Mouse (Mus musculus) embryonic facial prominence, embryonic 11.5 days (tissue): Measurements from ENCODE around the gene Lrrc49. TPM values are rescaled to one million over a fixed set of nuclear protein-coding genes. Genes with fewer than 3 reads are reported as not detected.

Experiments used
- ATAC-seq: fragments of 200-750 bp; cut with Nextera tagmentation; replicated peaks from 2 replicates; pipeline ENCODE4 v1.8.0; 2017; ENCODE audit warnings: low read depth; ENCODE audit not compliant: insufficient number of reproducible peaks, low FRiP score, low TSS enrichment
- DNase-seq: peaks from one replicate; pipeline ENCODE4 v3.0.0-alpha.2; 2015; ENCODE audit warnings: low spot score
- H3K27ac ChIP-seq: fragments of 300-500 bp; sonication (generic); replicated peaks from 2 replicates; pipeline ENCODE4 v1.5.1; 2014; ENCODE audit warnings: mild to moderate bottlenecking, low read depth, low read length, control low read depth
- H3K27me3 ChIP-seq: fragments of 300-500 bp; sonication (generic); 2 replicates; pipeline ENCODE4 v1.6.1; 2014; ENCODE audit warnings: mild to moderate bottlenecking, low read length, moderate library complexity, mixed read lengths; ENCODE audit not compliant: control insufficient read depth, insufficient read depth
- H3K36me3 ChIP-seq: fragments of 300-500 bp; sonication (generic); replicated peaks from 2 replicates; pipeline ENCODE4 v1.6.1; 2014; ENCODE audit warnings: low read depth, mild to moderate bottlenecking, low read length, moderate library complexity, mixed read lengths; ENCODE audit not compliant: control insufficient read depth, insufficient read depth
- H3K4me1 ChIP-seq: fragments of 300-500 bp; sonication (generic); 2 replicates; pipeline ENCODE4 v1.6.1; 2014; ENCODE audit warnings: low read length, mixed read lengths; ENCODE audit not compliant: control insufficient read depth, insufficient read depth
- H3K4me2 ChIP-seq: fragments of 300-500 bp; sonication (generic); 2 replicates; pipeline ENCODE4 v1.6.1; 2014; ENCODE audit warnings: low read depth, mild to moderate bottlenecking, control low read depth, low read length, moderate library complexity
- H3K4me3 ChIP-seq: fragments of 300-500 bp; sonication (generic); 2 replicates; pipeline ENCODE4 v1.5.1; 2014; ENCODE audit warnings: low read depth, low read length, control low read depth
- H3K9ac ChIP-seq: fragments of 300-500 bp; sonication (generic); replicated peaks from 2 replicates; pipeline ENCODE4 v1.6.1; 2014; ENCODE audit warnings: mild to moderate bottlenecking, control low read depth, low read length
- H3K9me3 ChIP-seq: fragments of 300-500 bp; sonication (generic); replicated peaks from 2 replicates; pipeline ENCODE4 v1.6.1; 2016; ENCODE audit warnings: mild to moderate bottlenecking, low read length, inconsistent platforms, mixed read lengths; ENCODE audit not compliant: control insufficient read depth
- WGBS: fragments of 180-500 bp; shearing (Covaris S2); extraction: QIAGEN DNeasy Blood & Tissue Kit; methylation state at CpG from one replicate; pipeline ENCODE4 v1.1.7; 2014; 5-methylcytosine and 5-hydroxymethylcytosine counted together
- polyA plus RNA-seq: library from polyadenylated mRNA; unstranded; fragments of >200 nt; fragmentation: Nextera tagmentation; extraction: Ambion mirVana; gene quantifications from 2 replicates; pipeline ENCODE4 v1.2.1, GENCODE M21; 2014

Lrrc49 gene
- polyA plus RNA-seq, 1 experiment from 2014 or later = 38.7 TPM

DNA sequence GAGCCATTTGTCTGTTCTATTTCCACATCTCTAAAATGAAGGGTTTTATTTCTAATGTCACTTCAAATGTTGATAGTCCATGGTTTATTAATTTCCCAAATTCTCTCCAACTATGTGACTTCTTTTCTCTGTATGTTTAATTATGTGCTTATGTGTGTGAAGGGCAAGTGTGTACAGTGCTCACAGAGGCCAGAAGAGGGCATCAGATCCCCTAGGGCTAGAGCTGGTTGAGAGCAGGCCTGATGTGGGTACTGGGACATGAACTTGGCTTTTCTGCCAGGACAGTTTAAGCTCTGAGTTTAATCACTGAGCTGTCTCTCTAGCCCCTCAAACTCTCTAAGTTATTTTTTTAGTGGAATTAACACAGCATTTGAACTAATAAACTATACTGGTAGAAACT lies 13.2 kb downstream of the Lrrc49 start:
- no peak for DNase-seq
- H3K27ac ChIP-seq = no peak overlapping the region
- no peaks in the 10 kb centered on the region for H3K36me3 ChIP-seq
- H3K9me3 ChIP-seq = no peaks in the 10 kb centered on the region
- no peak overlapping the region for H3K4me2 ChIP-seq
- H3K27me3 ChIP-seq = no peaks in the 10 kb centered on the region
- no peak overlapping the region for H3K4me3 ChIP-seq
- H3K9ac ChIP-seq = no peak overlapping the region
- no peak for ATAC-seq
- no peaks in the 10 kb centered on the region for H3K4me1 ChIP-seq

- H3K4me1 ChIP-seq = no peaks in the 10 kb centered on the region
- no peak overlapping the region for H3K27ac ChIP-seq
- DNase-seq (no peak), ATAC-seq (no peak)
- H3K9ac ChIP-seq = no peak overlapping the region
- no peaks in the 10 kb centered on the region for H3K9me3 ChIP-seq
- no peaks in the 10 kb centered on the region for H3K27me3 ChIP-seq
- no peak overlapping the region for H3K4me3 ChIP-seq
- no peaks in the 10 kb centered on the region for H3K36me3 ChIP-seq
- WGBS = 97% methylated on average over 6 of the region's 6 CpGs
- H3K4me2 ChIP-seq = no peak overlapping the region
Observed at GRCm38 (mm10) chr9:60672568-60672967, 15.4 kb downstream of the Lrrc49 start.

DNA sequence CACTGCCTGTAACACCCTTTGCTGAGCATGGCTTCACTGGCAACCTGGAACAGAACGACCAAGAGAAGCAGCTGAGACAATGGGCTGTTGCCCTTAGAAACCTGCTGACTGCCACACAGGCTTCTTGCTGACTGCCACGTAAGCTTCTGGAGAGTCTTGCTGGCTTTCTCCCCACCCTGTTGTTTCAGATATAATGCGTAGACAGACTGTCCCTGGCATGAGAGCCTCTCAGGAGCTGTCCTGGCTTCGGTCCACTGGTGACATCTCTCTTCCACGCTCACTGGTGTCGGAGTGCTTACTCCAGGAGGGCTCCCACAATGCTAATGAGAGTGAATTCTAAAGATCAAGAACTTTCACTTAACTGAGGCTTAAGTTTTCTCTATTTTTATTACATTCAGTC lies 19.1 kb downstream of the Lrrc49 start:
- Histone ChIP-seq H3K9me3 (no peaks in the 10 kb centered on the region), H3K27me3 (no peaks in the 10 kb centered on the region), H3K4me3 (no peak overlapping the region), H3K36me3 (no peaks in the 10 kb centered on the region; the same call in 1 of the 2 replicates), H3K4me1 (no peaks in the 10 kb centered on the region), H3K9ac (no peak overlapping the region), H3K4me2 (no peak overlapping the region), H3K27ac (no peak overlapping the region)
- DNase-seq (no peak), ATAC-seq (no peak)
- 90% methylated on average over 6 of the region's 6 CpGs for WGBS

- Histone ChIP-seq H3K27ac (no peak overlapping the region), H3K4me1 (no peaks in the 10 kb centered on the region), H3K4me3 (no peak overlapping the region), H3K36me3 (no peaks in the 10 kb centered on the region; the same call in none of the 2 replicates), H3K4me2 (no peak overlapping the region), H3K27me3 (no peaks in the 10 kb centered on the region), H3K9ac (no peak overlapping the region), H3K9me3 (no peaks in the 10 kb centered on the region)
- ATAC-seq (no peak), DNase-seq (no peak)
- WGBS = 96% methylated on average over 3 of the region's 3 CpGs
Observed at GRCm38 (mm10) chr9:60665535-60665934, 22.4 kb downstream of the Lrrc49 start.

- Histone ChIP-seq H3K4me2 (no peak overlapping the region), H3K9me3 (no peaks in the 10 kb centered on the region), H3K4me1 (no peaks in the 10 kb centered on the region), H3K27me3 (no peaks in the 10 kb centered on the region), H3K36me3 (no peaks in the 10 kb centered on the region; the same call in none of the 2 replicates), H3K27ac (no peak overlapping the region), H3K4me3 (no peak overlapping the region), H3K9ac (no peak overlapping the region)
- no peak for ATAC-seq
- no peak for DNase-seq
- WGBS = 89% methylated on average over 5 of the region's 5 CpGs
Observed at GRCm38 (mm10) chr9:60664866-60665265, 23.1 kb downstream of the Lrrc49 start.

DNA sequence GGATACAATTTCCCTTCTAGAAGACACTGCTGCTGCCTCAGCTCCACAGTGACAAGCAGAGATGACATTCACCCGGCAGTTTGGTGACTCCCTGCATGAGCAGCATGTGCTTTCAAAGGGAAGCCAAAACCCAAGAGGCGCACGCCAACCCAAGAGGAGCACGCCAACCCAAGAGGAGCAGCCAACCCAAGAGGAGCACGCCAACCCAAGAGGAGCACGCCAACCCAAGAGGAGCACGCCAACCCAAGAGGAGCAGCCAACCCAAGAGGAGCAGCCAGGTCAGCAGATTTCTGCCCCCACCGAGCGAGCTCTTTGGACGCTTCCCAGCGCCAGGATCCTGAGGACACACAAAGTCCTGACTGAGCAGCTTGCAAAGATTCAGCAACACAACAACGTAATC lies 23.6 kb downstream of the Lrrc49 start:
- Histone ChIP-seq H3K36me3 (no peaks in the 10 kb centered on the region; the same call in none of the 2 replicates), H3K4me2 (no peak overlapping the region), H3K9ac (no peak overlapping the region), H3K4me3 (no peak overlapping the region), H3K9me3 (no peaks in the 10 kb centered on the region), H3K27ac (no peak overlapping the region), H3K27me3 (no peaks in the 10 kb centered on the region), H3K4me1 (no peaks in the 10 kb centered on the region)
- 95% methylated on average over 12 of the region's 12 CpGs for WGBS
- DNase-seq (no peak), ATAC-seq (no peak)

GRCm38 (mm10) chr9:60662936-60663335 lies 25.0 kb downstream of the Lrrc49 start:
- Histone ChIP-seq H3K4me3 (no peak overlapping the region), H3K9ac (no peak overlapping the region), H3K36me3 (no peaks in the 10 kb centered on the region; the same call in none of the 2 replicates), H3K4me2 (no peak overlapping the region), H3K27ac (no peak overlapping the region), H3K27me3 (no peaks in the 10 kb centered on the region), H3K4me1 (no peaks in the 10 kb centered on the region), H3K9me3 (no peaks in the 10 kb centered on the region)
- DNase-seq (no peak), ATAC-seq (no peak)
- WGBS = 91% methylated on average over 2 of the region's 2 CpGs

DNA sequence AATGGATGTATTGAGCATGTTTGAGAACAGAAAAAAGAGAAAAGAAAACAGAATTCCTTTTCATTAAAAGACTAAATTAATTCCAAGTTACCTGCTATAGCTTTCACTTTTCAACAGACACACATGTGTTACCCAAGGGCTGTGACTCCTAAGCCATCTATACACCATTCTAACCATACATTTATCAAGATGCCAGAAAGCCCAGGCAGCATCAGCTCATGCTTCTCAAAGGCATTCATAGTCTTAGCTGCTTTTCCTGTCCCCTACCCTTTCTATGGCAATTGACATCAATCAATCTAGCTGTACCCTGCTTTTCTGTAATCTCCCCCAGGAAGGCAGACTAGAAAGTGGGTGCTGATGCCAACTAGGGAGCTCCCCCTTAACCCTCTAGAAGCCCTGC lies 34.4 kb downstream of the Lrrc49 start:
- H3K36me3 ChIP-seq = no peaks in the 10 kb centered on the region
- H3K27ac ChIP-seq = no peak overlapping the region
- H3K4me3 ChIP-seq = no peak overlapping the region
- no peaks in the 10 kb centered on the region for H3K4me1 ChIP-seq
- no peak overlapping the region for H3K9ac ChIP-seq
- no peaks in the 10 kb centered on the region for H3K9me3 ChIP-seq
- ATAC-seq = no peak
- DNase-seq = no peak
- H3K27me3 ChIP-seq = no peaks in the 10 kb centered on the region
- no peak overlapping the region for H3K4me2 ChIP-seq
